18 mouse cellular contexts compared by ENCODE assay signal in genomic region chr4:46623007-46623406, GRCm38 (mm10). TPM values are rescaled to one million over a fixed set of nuclear protein-coding genes. Genes with fewer than 3 reads are reported as not detected.
DNase-seq lines count a peak whose midpoint lies in the region; ATAC-seq and TF ChIP-seq lines count a peak whose summit lies in the region.
"Had no signal": no experiment of that assay in that cellular context is flagged by ENCODE, and none has a peak within 500 bp of the region (broad histone marks: within the 10 kb centered on the region; RNA-seq: fewer than 3 reads in every experiment).

No protein-coding gene starts in this region.

- no peaks in the 10 kb centered on the region for H3K36me3 ChIP-seq in lung, postnatal 0 days (ENCODE audit: insufficient read depth, low read length)
- no peaks in the 10 kb centered on the region for H3K36me3 ChIP-seq in intestine, embryonic 16.5 days (ENCODE audit: control insufficient read depth, insufficient read depth, low read length)
- H3K36me3 ChIP-seq in stomach, postnatal 0 days (ENCODE audit: control insufficient read depth, insufficient read depth, low read length), result no peaks in the 10 kb centered on the region
- H3K36me3 ChIP-seq: embryonic facial prominence, embryonic 10.5 days; heart, embryonic 12.5 days; hindbrain, embryonic 10.5 days had no signal

- H3K9ac ChIP-seq in lung, postnatal 0 days (replicated peaks; ENCODE audit: low read depth), result no peak overlapping the region
- no peak overlapping the region; the same call in 1 of the 2 replicates for H3K9ac ChIP-seq in intestine, embryonic 16.5 days (ENCODE audit: low read depth, low read length)
- H3K9ac ChIP-seq in stomach, postnatal 0 days (ENCODE audit: low read length), result no peak overlapping the region
- H3K9ac ChIP-seq: forebrain, embryonic 13.5 days; forebrain, postnatal 0 days; heart, embryonic 12.5 days had no signal

- H3K4me3 ChIP-seq in lung, postnatal 0 days (ENCODE audit: low read depth, low read length), result no peak overlapping the region
- no peak overlapping the region for H3K4me3 ChIP-seq in intestine, embryonic 16.5 days (ENCODE audit: low read length)
- no peak overlapping the region for H3K4me3 ChIP-seq in stomach, postnatal 0 days (ENCODE audit: low read depth, low read length)
- H3K4me3 ChIP-seq: embryonic facial prominence, embryonic 10.5 days; forebrain, embryonic 13.5 days; heart, adult 2 months; heart, embryonic 12.5 days; hindbrain, embryonic 10.5 days had no signal

- TF ChIP-seq EP300 in lung, postnatal 0 days (IDR thresholded peaks at IDR 0.05), result peak; percentile 63; the same call in 1 of the 2 replicates
- no peak for TF ChIP-seq EP300 in stomach, postnatal 0 days (optimal IDR thresholded peaks at IDR 0.05)

- 0 out of 2 replicates have a peak overlapping the region, but pooled peaks have one; percentile 51 for H3K27ac ChIP-seq in lung, postnatal 0 days (ENCODE audit: low read length)
- no peak overlapping the region for H3K27ac ChIP-seq in intestine, embryonic 16.5 days (ENCODE audit: low read length)
- H3K27ac ChIP-seq in stomach, postnatal 0 days (replicated peaks), result no peak overlapping the region
- H3K27ac ChIP-seq: embryonic facial prominence, embryonic 10.5 days; forebrain, embryonic 13.5 days; heart, adult 2 months; hindbrain, embryonic 10.5 days had no signal

- 57% methylated on average over 5 of the region's 5 CpGs for WGBS in lung, postnatal 0 days
- WGBS in intestine, embryonic 16.5 days, result 65% methylated on average over 5 of the region's 5 CpGs
- 57% methylated on average over 5 of the region's 5 CpGs for WGBS in stomach, postnatal 0 days

- ATAC-seq in lung, postnatal 0 days, result peak; percentile 87
- ATAC-seq in intestine, embryonic 16.5 days, result peak; percentile 21; the same call in 1 of the 2 replicates
- ATAC-seq in stomach, postnatal 0 days (ENCODE audit: low FRiP score, low TSS enrichment), result peak; percentile 15; the same call in 1 of the 2 replicates
- ATAC-seq: forebrain, embryonic 13.5 days; forebrain, postnatal 0 days; Patski had no signal

- H3K4me2 ChIP-seq in lung, postnatal 0 days (replicated peaks; ENCODE audit: low read depth, low read length), result no peak overlapping the region
- no peak overlapping the region for H3K4me2 ChIP-seq in intestine, embryonic 16.5 days (ENCODE audit: low read depth, low read length)
- no peak overlapping the region for H3K4me2 ChIP-seq in stomach, postnatal 0 days (replicated peaks; ENCODE audit: low read depth)
- H3K4me2 ChIP-seq: forebrain, embryonic 13.5 days; heart, embryonic 12.5 days had no signal

- TF ChIP-seq CTCF in lung, postnatal 0 days (IDR thresholded peaks at IDR 0.05), result no peak
- no peak for TF ChIP-seq CTCF in stomach, postnatal 0 days (IDR thresholded peaks at IDR 0.05; ENCODE audit: low read depth)

- H3K9me3 ChIP-seq in lung, postnatal 0 days (ENCODE audit: low read length), result no peaks in the 10 kb centered on the region
- no peaks in the 10 kb centered on the region for H3K9me3 ChIP-seq in intestine, embryonic 16.5 days (ENCODE audit: control insufficient read depth, low read length)
- no peaks in the 10 kb centered on the region for H3K9me3 ChIP-seq in stomach, postnatal 0 days (ENCODE audit: control insufficient read depth, low read length)
- H3K9me3 ChIP-seq: embryonic facial prominence, embryonic 10.5 days; forebrain, embryonic 13.5 days; heart, embryonic 12.5 days; hindbrain, embryonic 10.5 days had no signal

- H3K27me3 ChIP-seq in lung, postnatal 0 days (replicated peaks; ENCODE audit: insufficient read depth, low read length), result no peaks in the 10 kb centered on the region
- no peaks in the 10 kb centered on the region for H3K27me3 ChIP-seq in intestine, embryonic 16.5 days (replicated peaks; ENCODE audit: control insufficient read depth, insufficient read depth, low read length)
- H3K27me3 ChIP-seq in stomach, postnatal 0 days (ENCODE audit: control insufficient read depth, insufficient read depth, low read length), result no peaks in the 10 kb centered on the region
- H3K27me3 ChIP-seq: Patski had no signal

- DNase-seq in lung, postnatal 0 days (ENCODE audit: low spot score), result peak; percentile 77
- DNase-seq in lung, postnatal 14 days, result no peak
- DNase-seq in 3T3-L1 (ENCODE audit: low read depth, low spot score), result peak; percentile 42
- DNase-seq in stomach, postnatal 0 days (ENCODE audit: low spot score), result no peak
- DNase-seq in thymus, postnatal 36 days, result no peak
- DNase-seq in urinary bladder, postnatal 10 days (ENCODE audit: low spot score), result no peak
- DNase-seq: adrenal gland, adult 8-10 months; adrenal gland, postnatal 36 days; cerebellum, adult 2 months; forebrain, postnatal 0 days; gastrocnemius, postnatal 14 days; heart, adult 2 months had no signal

- H3K4me1 ChIP-seq in lung, postnatal 0 days (ENCODE audit: insufficient read depth, low read depth, low read length), result peaks cover 6% of the 10 kb centered on the region
- peaks cover 14% of the 10 kb centered on the region for H3K4me1 ChIP-seq in intestine, embryonic 16.5 days (ENCODE audit: control insufficient read depth, insufficient read depth, low read length)
- H3K4me1 ChIP-seq in stomach, postnatal 0 days (replicated peaks; ENCODE audit: control insufficient read depth, insufficient read depth), result no peaks in the 10 kb centered on the region

RNA-seq across cellular contexts. Expression of gene Coro2a, which starts 21.0 kb away (rescaled TPM):
- polyA plus RNA-seq in lung, postnatal 0 days (2015; fragmentation: Nextera tagmentation; extraction: Ambion mirVana), result 2.3 and 2.5 TPM in 2 replicates
- polyA plus RNA-seq in intestine, embryonic 16.5 days (2015; fragmentation: Nextera tagmentation; extraction: Ambion mirVana), result 99.8 and 112 TPM in 2 replicates
- 16.7 and 17.2 TPM in 2 replicates for polyA plus RNA-seq in stomach, postnatal 0 days (2015; fragmentation: Nextera tagmentation; extraction: Ambion mirVana)

RNA-seq across cellular contexts. Expression of gene Tbc1d2, which starts 27.0 kb away (rescaled TPM):
- 6.7 and 6.9 TPM in 2 replicates for polyA plus RNA-seq in lung, postnatal 0 days (2015; fragmentation: Nextera tagmentation; extraction: Ambion mirVana)
- polyA plus RNA-seq in intestine, embryonic 16.5 days (2015; fragmentation: Nextera tagmentation; extraction: Ambion mirVana), result 7.4 and 7.7 TPM in 2 replicates
- polyA plus RNA-seq in stomach, postnatal 0 days (2015; fragmentation: Nextera tagmentation; extraction: Ambion mirVana), result 2.7 and 3.4 TPM in 2 replicates

Comparison
In these comparisons a context has a peak if more than half of its experiments do, and no peak if none do; other contexts are left out.
1. DNase-seq: peak in lung, postnatal 0 days (single experiment) and 3T3-L1 (single experiment); none in lung, postnatal 14 days (single experiment), stomach, postnatal 0 days (single experiment), thymus, postnatal 36 days (0 of 2) and urinary bladder, postnatal 10 days (single experiment).
2. ATAC-seq: peak in every context shown above with its lines; median percentile 87 in lung, postnatal 0 days; 21 in intestine, embryonic 16.5 days; 15 in stomach, postnatal 0 days.